Mouse (Mus musculus) ovary, postnatal 10 days (tissue): ENCODE data around the gene Als2cl.

ENCODE experiments used
- DNase-seq: peaks from one replicate; pipeline ENCODE4 v3.0.0; 2022; ENCODE audit warnings: low spot score

The Als2cl gene

DNA sequence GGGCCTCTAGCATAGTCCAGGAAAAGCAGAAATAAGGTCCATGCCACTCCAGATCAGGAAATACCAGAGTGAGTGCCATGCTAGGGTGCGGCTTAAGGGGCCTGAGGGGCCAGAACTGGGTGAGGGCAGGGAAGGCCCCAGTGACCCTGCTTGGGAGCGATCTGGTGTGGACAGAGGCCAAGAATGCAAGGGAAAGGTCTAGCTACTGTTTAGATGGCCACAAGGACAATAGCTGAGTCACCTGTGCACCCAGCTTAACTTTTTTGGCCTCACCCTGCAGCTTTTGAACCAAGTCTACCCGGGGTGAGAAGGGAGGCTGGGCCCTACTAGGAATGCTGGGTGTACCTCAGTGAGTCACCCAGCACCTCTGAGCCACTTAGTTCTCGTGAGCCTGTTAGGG lies 1.1 kb downstream of the Als2cl start:
- no peak for DNase-seq

DNA sequence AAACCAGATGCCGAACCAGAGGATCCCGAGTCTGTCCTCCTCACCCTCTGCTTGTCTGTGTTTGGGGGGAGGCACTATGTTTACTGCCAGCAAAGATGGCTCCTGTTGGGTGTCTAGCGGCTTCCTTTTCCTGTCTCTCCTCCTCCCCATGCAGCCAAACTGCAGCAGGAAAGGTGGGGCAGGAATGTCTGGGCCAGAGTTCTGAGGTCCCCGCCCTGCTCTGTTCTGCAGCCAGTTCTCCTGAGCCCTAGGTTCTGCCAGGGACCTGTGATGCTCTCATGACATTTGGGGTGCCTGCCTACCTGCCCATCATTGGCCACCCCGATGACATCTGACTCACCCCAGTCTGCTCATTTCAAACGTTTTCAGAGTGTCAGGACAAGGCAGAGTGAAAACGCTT lies 2.3 kb downstream of the Als2cl start:
- no peak for DNase-seq

DNA sequence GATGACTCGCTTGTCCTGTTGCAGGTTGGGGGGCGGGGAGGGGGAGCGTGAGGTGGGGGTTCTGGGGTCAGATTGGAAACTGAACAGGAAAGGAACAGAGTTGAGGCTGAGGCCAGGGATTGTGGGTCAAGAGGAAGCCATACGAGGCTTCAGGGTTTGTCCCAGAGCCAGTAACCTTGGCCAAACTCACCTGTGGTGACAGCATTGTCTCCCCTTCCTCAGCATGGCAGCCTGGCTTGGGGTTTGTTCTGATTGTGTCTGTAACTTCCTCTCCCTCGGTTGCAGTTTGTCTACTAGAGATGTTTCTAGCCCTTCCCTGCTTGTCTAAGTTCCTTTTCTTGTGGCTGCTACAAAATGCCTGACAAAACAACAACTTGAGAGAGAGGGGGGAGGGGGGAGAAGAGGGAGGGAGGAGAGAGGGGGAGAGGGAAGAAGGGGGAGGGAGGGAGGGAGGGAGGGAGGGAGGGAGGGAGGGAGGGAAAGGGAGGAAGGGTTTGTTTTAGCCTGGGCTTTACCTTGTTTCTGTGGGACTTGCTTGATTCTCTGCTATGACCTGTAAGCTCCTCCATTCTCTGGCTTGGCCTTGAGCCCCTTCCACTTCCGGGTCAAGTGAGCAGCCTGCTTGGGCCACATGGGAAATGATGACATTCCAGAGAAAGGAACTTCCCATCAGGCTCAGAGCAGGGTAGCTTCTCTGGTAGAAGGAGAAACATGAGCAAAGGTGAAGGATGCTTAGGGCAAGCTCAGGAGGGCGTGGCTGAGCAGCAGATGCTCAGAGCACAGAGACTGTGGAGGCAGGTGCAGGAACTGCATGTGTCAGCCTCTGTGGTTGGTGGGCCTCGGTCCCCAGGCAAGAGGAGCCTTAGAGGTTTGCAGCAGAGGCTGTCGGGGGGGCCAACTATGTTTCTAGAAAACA lies 8.0 kb downstream of the Als2cl start:
- no peak for DNase-seq

DNA sequence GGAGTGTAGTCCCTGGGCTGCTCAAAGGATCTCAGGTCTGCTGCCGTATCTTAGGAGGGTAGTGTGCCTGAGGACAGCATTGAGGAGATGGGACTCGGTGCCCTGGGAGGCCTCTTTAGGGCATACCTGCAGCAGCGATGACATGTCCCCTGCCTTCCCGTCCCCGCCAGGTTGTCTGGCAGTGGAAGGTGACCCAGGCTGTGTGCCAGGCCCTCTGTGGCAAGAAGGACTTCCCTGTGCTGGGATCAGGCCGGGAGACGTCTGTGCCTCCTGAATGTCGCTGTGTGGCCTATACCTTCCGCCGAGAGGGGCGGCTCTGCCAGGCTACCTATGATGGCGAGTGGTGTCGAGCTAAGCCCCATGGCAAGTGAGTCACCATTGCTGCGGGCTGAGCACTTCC lies 9.3 kb downstream of the Als2cl start:
- no peak for DNase-seq

DNA sequence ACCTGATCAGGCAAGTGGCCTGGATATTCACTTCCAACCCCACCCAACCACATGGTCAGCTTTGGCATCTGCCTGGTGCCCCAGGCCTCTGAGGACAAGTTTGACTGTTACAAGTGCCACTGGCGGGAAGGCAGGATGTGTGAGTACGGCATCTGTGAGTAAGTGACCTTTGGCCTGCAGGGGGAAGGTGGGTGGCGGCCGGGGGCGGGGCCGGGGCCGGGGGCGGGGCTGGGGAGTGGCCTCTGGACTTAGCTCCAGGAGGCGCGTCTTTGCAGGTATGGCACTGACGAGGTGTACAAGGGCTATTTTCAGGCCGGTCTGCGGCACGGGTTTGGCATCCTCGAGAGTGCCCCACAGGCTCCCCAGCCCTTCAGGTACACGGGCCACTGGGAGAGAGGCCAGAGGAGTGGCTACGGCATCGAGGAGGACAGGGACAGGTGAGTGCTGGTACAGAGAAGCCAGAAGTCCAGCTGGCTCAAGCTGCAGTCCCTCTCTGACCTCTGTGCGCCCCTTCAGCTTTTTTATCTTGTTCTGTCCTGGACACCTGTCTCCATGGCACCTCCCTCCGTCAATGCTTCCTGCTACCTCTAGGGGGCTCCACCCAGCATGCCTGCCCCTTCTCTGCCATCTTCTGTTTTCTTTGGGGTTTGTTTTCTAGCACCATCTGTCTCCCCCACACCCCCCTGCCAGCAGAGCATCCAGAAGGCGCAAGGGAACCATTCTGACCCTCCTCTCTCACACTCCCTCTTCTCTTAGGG lies 10.5 kb downstream of the Als2cl start:
- no peak for DNase-seq

DNA sequence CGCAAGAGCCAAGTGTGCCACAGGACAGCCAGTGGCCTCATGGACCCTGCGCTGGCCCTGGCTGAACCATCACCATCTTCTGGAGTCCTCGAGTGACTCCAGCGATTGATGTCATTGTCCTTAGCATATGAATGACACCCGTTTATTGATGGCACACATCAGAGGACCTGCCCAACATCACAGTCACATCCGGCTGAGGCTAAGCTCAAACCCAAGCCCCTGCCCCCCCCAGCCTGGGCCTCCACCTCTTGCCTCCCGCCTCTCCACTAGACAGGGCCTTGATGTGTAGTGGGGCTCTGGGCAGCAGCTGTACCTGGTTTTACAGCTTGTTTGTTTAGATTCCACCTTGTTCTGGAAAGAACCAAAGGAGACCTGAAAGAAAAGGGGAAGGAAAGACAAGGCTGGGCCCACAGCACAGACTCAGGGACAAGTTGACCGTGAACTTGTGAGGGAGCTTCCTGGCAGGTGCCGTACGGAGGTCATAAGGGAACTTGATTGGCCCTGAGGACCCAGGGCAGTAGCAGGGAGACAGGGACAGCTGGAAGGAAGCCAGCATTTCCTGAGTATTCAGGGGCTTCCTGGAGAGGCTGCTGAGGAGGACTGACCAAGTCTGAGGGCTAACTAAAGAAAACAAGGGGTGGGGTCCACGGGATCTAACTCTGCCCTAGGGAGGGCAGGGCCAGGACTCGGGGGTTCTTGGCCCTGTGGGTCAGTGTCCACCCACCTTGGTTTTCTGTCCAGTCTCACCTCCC lies 11.6 kb downstream of the Als2cl start:
- DNase-seq: no peak

DNA sequence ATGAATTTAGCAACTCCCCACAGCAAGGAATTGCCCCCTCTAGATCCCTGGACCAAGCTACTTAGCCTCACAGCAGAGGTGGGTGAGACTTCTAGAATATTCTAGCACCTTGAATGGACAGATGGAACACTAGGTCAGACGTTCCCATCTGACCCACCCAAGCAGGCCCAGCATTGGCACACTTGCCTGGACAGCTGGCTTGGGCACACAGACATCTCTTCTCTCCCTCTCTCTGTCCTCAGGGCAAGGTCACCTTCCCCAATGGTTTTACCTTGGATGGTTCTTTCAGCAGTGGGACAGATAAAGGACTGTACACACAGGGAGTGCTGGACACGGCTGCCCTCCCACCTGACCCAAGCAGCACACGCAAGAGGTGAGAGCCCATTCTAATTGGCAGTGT lies 12.9 kb downstream of the Als2cl start:
- no peak for DNase-seq

DNA sequence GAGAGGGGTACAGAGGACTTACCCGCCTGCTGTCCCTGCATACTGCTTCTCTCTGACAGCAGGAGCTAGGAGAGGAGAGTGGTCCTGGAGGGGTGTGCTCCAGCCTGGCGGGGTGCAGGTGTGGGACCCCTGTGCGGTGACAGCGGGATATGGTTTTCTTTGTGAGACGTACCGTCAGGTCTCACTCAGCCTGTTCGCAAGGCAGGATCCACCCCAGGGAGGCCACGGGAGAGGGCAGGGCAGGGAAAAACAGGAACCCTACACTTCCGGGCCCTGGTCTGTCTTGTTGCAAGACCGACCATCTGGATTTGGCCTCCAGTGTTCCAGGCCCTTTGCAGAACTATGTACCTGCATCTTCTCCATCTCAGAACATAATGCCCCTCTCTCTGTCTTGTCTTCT lies 13.8 kb downstream of the Als2cl start:
- no peak for DNase-seq

DNA sequence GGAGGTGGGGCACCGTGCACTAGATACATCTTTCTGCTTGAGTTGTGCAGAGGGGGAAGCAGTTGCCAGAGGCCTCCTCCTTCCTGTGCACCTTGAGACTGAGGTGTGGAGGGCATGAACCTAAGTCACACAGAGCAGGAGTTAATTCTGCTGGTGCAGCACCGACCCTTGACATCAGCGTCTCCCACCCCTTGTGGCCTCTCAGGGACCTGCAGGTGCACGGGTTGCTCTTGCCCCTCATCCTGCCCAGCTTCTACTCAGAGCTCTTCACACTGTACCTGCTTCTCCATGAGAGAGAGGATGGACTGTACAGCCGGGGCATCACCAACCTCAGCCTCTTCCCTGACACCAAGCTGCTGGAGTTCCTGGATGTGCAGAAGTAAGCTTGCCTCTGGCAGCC lies 15.8 kb downstream of the Als2cl start:
- no peak for DNase-seq

DNA sequence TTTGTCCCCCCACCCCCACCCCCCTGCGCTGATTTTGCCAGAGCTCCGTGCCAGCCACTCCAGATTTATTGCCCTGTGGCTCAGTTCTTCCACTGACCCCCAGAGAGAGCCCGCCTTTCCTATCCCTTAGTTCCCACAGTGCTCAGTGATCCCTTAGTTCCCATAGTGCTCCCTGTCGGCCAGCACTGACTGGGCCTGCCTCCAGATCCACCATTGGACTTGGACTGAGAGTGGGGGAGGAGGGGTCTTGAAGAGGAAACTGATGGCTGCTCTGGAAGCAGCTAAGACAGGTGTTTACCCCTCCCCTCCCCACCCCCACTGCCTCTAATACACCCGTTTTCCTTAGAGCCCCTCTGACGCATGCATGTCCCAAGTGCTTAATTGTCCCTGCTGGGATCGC lies 16.3 kb downstream of the Als2cl start:
- no peak for DNase-seq

DNA sequence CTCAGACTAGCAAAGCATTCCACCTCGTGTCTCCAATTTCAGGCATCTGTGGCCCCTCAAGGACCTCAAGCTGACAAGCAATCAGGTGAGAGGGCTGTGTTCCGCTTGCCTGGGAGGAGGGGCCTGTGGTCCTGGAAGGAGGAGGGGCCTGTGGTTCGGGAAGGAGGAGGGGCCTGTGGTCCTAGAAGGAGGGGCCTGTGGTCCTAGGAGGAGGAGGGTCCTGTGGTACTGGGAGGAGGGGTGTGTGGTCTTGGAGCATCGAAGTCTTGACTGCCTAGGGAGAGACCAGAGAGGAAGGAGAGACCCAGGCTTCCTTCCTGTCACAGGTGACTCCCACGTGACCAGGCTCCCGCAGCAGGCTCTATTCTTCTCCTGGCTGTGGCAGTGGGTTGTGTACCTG lies 16.9 kb downstream of the Als2cl start:
- no peak for DNase-seq

DNA sequence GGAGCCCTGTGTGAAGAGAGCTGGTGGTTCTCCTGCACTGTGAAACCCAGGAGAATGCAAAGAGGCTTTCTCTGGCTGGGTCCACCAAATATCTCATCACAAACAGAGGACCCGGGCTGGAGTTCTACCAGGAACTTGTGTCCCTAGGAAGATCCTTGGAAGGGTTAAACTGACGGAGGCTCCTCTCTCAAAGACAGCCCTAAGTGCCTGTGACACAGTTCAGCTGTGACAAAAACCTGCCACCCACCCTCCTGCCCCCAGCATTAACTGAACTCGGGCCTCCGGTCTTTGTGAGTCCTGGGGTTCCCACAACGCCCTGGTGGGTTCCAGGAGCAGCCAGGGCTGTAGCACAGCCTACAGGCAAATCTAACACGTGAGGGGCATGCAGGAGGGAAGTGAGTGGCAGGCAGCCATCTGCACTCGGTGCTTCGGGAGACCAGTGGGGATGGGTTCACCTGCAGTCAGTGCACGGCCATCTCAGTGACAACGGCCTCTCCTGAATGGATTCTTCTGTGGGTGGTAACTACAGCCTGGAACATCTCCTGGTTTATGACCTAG lies 19.9 kb downstream of the Als2cl start:
- no peak for DNase-seq

DNA sequence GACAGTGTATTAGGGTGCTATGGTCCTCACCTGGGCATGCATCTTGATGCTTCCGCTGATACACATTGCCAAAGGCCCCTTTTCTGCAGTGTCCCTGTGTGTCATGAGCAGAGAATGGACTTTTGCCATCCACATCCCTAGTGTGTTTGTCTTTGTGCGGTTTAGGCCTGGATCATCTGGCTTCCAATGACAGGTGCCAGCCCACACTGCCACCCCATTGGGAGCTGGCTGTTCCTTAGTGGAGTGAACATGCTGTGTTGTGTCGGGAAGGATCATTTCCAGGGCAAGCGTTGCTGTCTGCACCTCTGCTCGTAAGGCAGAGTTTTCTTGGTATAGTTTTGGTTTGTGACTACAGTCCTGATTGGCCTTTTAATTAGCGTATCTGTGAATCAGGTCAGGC lies 21.5 kb downstream of the Als2cl start:
- no peak for DNase-seq

DNA sequence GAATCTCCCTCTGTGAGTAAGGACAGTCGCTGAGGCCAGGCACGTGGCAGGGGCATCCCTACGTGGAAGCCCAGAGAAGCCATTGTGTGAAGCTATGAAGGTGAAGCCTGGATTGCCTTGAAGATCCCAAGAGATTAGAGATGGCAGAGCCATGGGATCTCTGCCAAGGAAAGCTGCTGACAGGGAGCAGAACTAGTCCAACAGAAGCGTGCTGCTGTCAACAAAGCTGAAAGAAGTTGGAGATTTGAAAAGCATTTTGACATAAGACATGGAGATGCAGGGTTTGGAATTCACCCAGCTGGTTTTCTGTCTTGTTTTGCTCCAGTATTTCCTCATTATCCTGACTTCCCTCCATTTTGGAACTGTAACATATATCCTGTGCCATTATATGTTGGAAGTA lies 22.6 kb downstream of the Als2cl start:
- no peak for DNase-seq

DNA sequence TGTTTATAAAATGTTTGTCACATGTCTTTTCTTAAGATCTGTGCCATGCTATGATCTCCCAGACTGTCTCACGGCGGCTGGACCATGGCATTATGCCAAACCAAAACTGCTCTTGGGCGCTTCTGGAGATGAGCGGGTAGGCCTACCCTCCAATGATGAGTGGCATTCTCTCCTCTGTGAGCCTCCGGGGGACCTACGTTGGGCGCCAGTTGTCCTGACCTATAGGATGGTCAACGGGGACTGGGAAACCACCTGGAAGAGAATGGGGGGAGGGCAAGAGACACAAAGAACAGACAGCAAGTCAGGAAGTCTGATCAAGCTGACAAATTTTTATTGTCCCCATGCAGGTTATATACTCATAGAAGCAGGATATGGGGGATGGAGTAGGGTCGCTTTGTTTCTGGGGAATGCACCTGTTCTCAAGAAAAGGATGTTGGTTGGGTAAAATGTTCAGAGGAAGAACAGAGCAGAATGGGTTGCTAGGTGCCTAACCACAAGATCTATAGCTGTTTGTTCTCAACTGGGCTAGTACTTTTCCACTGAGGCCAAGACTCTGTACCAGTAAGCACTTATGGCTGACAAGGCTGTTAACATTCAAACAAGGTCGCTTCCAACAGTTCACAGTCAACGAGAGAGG lies 27.6 kb downstream of the Als2cl start:
- no peak for DNase-seq

DNA sequence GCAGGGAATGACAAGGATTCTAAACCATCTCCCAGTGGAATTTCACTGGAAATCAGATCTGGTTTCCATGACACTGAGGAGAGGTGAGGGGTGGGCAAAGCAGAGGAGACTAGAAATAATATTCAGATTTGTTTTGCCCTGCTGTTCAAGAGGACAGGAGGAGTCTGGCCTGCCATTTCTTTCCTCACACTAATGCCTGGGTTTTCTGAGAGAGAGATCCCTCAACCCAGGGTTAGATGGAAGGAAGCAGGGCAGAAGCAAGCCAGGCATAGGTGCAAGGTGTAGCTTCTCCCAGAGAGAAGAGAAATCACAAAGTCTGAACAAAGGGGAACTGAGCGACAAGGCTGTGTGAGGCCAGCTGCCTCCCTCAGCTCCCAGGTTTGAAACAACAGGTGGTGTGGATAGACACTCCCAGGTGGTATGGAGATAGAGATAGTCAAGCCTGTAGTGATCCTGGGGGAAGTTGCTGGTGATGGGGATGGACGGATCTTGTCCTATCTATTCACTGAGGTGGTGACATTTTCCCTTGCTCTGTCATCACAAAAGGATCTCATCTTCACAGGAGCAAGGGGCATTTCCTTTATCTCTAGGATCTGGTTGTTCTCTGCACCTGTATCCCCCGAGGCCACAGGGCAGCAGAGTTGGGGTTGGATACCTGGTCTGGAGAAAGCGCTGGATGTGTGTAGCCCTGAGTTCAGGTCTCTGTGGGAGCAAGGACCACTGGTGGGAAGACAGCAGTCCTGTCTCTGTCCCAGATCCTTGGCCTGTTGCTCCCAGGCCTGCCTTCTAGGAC lies 28.4 kb downstream of the Als2cl start:
- no peak for DNase-seq

DNA sequence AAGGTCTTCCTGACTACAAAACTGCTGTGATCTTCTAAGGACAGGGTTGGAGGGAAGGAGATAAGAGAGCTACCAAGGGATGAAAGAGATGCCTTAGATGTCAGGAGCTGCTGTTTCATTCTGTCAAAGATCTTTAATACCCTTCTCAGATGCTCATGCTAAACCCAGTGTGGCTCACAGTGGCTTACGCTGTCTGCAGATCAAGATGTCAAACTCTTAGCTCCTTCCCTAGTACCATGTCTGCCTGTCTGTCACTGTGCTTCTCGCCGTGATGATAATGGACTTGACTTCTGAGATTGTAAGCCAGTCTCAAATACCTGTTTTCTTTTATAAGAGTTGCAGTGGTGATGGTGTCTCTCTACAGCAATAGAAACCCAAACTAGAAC lies 29.0 kb downstream of the Als2cl start:
- no peak for DNase-seq

DNA sequence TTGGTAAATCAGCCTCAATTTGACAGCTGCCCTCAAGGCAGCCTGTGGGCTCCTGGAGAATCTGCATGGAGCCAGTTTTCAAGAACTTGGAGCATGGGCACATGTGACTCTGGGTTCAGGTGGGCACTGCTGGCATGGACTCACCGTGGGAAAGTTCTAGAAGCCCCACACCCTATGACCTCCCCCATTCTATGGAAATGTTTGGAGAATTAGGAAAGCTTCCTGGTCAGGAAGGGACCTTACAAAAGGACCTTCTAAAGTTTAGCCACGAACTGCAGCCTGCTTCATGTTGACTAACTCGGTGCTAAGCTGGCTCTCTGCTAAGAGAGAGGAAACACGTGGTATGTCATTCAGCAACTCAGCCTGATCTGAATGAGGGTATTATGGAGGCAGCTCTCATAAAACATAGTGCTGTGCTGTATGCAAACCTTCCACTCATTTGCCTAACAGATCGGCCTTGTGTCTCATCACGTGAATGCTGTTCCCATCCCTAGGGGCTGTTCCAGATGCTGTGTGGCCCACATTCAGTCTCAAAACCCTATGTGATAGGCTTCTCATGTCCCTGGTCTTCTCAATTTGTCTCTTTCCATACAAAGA lies 29.8 kb downstream of the Als2cl start:
- DNase-seq: no peak

DNA sequence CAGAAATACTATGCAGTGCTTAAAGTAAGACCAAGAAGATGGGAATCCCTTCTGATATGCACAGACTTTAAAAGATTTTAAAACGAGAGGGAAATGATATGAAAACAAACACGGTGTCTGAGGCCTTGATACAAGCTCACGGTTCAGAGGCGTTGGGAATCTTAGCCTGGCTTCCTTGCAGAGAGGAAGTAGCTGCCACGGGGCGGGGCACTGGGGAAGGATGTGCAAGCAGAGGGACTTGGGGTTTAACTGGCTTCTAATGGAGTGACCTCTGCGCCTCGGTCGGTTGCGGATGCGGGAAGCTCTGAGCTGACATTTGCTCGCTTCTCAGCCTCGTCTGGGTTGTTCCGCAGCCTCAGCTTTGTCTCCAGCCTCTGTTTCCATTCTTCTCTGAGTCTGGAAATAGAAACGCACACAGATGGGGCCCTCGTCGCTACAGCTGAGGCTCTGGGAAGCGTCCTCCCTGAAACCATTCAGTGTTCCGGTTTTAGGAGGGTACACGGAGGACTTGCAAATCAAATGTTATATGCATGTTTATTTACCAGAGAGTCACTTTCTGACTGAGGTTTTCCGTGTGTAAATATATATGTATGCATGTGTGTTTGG lies 35.1 kb downstream of the Als2cl start:
- DNase-seq: no peak

DNA sequence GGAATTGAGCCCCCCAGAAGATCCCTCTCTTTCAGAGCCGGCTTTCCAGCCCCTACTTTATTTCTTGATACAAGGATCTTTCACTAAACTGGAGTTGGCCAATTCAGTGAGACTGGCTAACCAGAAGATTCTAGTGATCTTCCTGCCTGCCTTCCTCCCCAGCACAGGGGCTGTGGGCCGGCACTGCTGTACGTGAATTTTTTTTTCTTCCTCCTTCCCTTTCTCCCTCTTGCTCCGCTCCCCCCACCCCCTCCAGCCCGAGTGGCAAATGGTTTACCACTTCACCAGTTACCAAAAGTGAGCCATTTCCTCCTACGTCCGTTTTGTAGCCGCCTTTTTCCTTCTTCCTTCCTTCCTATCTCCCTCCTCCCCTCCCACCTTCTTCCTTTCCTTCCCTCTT lies 35.8 kb downstream of the Als2cl start:
- DNase-seq: no peak
